ENCODE assay signal across 25 mouse cellular contexts in genomic region chr17:79916996-79917395, GRCm38 (mm10). TPM values are rescaled to one million over a fixed set of nuclear protein-coding genes. Genes with fewer than 3 reads are reported as not detected.
A peak's percentile ranks its signal among the peaks of the same experiment; 100 is the strongest.
DNase-seq lines count a peak whose midpoint lies in the region; ATAC-seq and TF ChIP-seq lines count a peak whose summit lies in the region.
"Had no signal": no experiment of that assay in that cellular context is flagged by ENCODE, and none has a peak within 500 bp of the region (broad histone marks: within the 10 kb centered on the region; RNA-seq: fewer than 3 reads in every experiment).

No protein-coding gene starts in this region.

- no peaks in the 10 kb centered on the region for H3K9me3 ChIP-seq in intestine, postnatal 0 days (ENCODE audit: control insufficient read depth)
- H3K9me3 ChIP-seq in intestine, embryonic 15.5 days: no peaks in the 10 kb centered on the region
- H3K9me3 ChIP-seq in heart, embryonic 12.5 days (replicated peaks): no peaks in the 10 kb centered on the region
- H3K9me3 ChIP-seq: G1E; heart, embryonic 13.5 days; midbrain, embryonic 15.5 days had no signal

- H3K4me1 ChIP-seq in intestine, postnatal 0 days (replicated peaks; ENCODE audit: control insufficient read depth, insufficient read depth, low read length): 0 out of 2 replicates have a peak, but pooled peaks cover 8% of the 10 kb centered on the region
- no peaks in the 10 kb centered on the region for H3K4me1 ChIP-seq in intestine, embryonic 15.5 days (replicated peaks)
- peaks cover 16% of the 10 kb centered on the region for H3K4me1 ChIP-seq in heart, embryonic 12.5 days (replicated peaks)
- H3K4me1 ChIP-seq: midbrain, embryonic 15.5 days had no signal

- no peak overlapping the region for H3K9ac ChIP-seq in intestine, postnatal 0 days (ENCODE audit: low read depth, low read length)
- no peak overlapping the region for H3K9ac ChIP-seq in intestine, embryonic 15.5 days
- no peak overlapping the region for H3K9ac ChIP-seq in heart, embryonic 12.5 days
- H3K9ac ChIP-seq: heart, embryonic 13.5 days; midbrain, embryonic 15.5 days had no signal

- no peak for ATAC-seq in intestine, postnatal 0 days
- no peak for ATAC-seq in intestine, embryonic 15.5 days
- ATAC-seq in common myeloid progenitor, adult 5-6 weeks (replicated peaks; ENCODE audit: low read depth, poor library complexity, severe bottlenecking): 0 out of 2 replicates have a peak, but pooled peaks have one; percentile 20
- ATAC-seq in heart, embryonic 12.5 days (ENCODE audit: insufficient number of reproducible peaks, low FRiP score): no peak
- ATAC-seq: forebrain, embryonic 16.5 days; midbrain, embryonic 15.5 days had no signal

- H3K4me3 ChIP-seq in intestine, postnatal 0 days (ENCODE audit: low read depth, low read length): no peak overlapping the region
- H3K4me3 ChIP-seq in intestine, embryonic 15.5 days (replicated peaks): no peak overlapping the region
- H3K4me3 ChIP-seq in heart, embryonic 12.5 days: no peak overlapping the region
- H3K4me3 ChIP-seq: heart, embryonic 13.5 days; midbrain, embryonic 15.5 days; myocyte had no signal

- 73% methylated on average over 9 of the region's 9 CpGs for WGBS in intestine, postnatal 0 days
- 80% methylated on average over 9 of the region's 9 CpGs for WGBS in intestine, embryonic 15.5 days
- 67% methylated on average over 9 of the region's 9 CpGs for WGBS in heart, embryonic 12.5 days

- H3K4me2 ChIP-seq in intestine, postnatal 0 days (replicated peaks; ENCODE audit: low read depth): no peak overlapping the region
- H3K4me2 ChIP-seq in intestine, embryonic 15.5 days (replicated peaks): no peak overlapping the region
- H3K4me2 ChIP-seq in heart, embryonic 12.5 days: no peak overlapping the region
- H3K4me2 ChIP-seq: heart, embryonic 13.5 days; midbrain, embryonic 15.5 days had no signal

- DNase-seq in naive thymus-derived CD4-positive, alpha-beta T cell, adult 2 months (ENCODE audit: low read depth): peak; percentile 61
- peak; percentile 49 for DNase-seq in thymus, postnatal 25 days
- DNase-seq in gastrocnemius, postnatal 4 days (ENCODE audit: low spot score in 2 of 2): no peak
- no peak for DNase-seq in ovary, adult 18-20 months (ENCODE audit: low spot score)
- DNase-seq: adrenal gland, postnatal 14 days; cerebellum, adult 8-10 months; cerebellum, postnatal 36 days; gastrocnemius, postnatal 10 days; heart, adult 18-20 months; heart, postnatal 14 days; kidney, adult 8-10 months; kidney, postnatal 10 days; lung, adult 18-20 months; lung, postnatal 14 days; right cerebral cortex, postnatal 25 days; spleen, adult 18-20 months had no signal

- no peaks in the 10 kb centered on the region for H3K27me3 ChIP-seq in intestine, postnatal 0 days (replicated peaks; ENCODE audit: control insufficient read depth, insufficient read depth, low read length)
- H3K27me3 ChIP-seq in intestine, embryonic 15.5 days (replicated peaks): no peaks in the 10 kb centered on the region
- H3K27me3 ChIP-seq in heart, embryonic 12.5 days (replicated peaks): no peaks in the 10 kb centered on the region
- H3K27me3 ChIP-seq: midbrain, embryonic 15.5 days had no signal

- no peak for TF ChIP-seq CTCF in intestine, postnatal 0 days (IDR thresholded peaks at IDR 0.05; ENCODE audit: low read depth)

- H3K36me3 ChIP-seq in intestine, postnatal 0 days (ENCODE audit: control insufficient read depth, insufficient read depth): no peaks in the 10 kb centered on the region
- H3K36me3 ChIP-seq in intestine, embryonic 15.5 days: no peaks in the 10 kb centered on the region
- no peaks in the 10 kb centered on the region for H3K36me3 ChIP-seq in heart, embryonic 12.5 days
- H3K36me3 ChIP-seq: G1E; heart, embryonic 13.5 days; midbrain, embryonic 15.5 days had no signal

- peak overlapping the region; percentile 84 for H3K27ac ChIP-seq in intestine, postnatal 0 days (ENCODE audit: low read depth, low read length)
- H3K27ac ChIP-seq in intestine, embryonic 15.5 days: no peak overlapping the region
- H3K27ac ChIP-seq in heart, embryonic 12.5 days (ENCODE audit: poor library complexity, severe bottlenecking): no peak overlapping the region
- H3K27ac ChIP-seq: heart, embryonic 13.5 days; midbrain, embryonic 15.5 days had no signal

RNA-seq across cellular contexts. Expression of gene Atl2, which starts 21.1 kb away (rescaled TPM):
- polyA plus RNA-seq in intestine, postnatal 0 days (2015; fragmentation: Nextera tagmentation; extraction: Ambion mirVana): 110 and 112 TPM in 2 replicates
- polyA plus RNA-seq in intestine, embryonic 15.5 days (2015; fragmentation: Nextera tagmentation; extraction: Ambion mirVana): 42.6 and 43.9 TPM in 2 replicates
- 49.3 and 71.2 TPM in 2 replicates for total RNA-seq in common myeloid progenitor, adult 5-6 weeks (2017)
- 31.7 and 33.5 TPM in 2 replicates for polyA plus RNA-seq in heart, embryonic 12.5 days (2016; fragmentation: Nextera tagmentation; extraction: Ambion mirVana)
- total RNA-seq in gastrocnemius, postnatal 4 days (2021): 10 to 100 TPM; 41.2 to 49.7 TPM

Comparison
In these comparisons a context has a peak if more than half of its experiments do, and no peak if none do; other contexts are left out.
1. DNase-seq: peak in naive thymus-derived CD4-positive, alpha-beta T cell, adult 2 months (single experiment) and thymus, postnatal 25 days (single experiment); none in gastrocnemius, postnatal 4 days (0 of 2) and ovary, adult 18-20 months (single experiment).